ENCODE assay signal across 1 mouse cellular context in the genomic region with DNA sequence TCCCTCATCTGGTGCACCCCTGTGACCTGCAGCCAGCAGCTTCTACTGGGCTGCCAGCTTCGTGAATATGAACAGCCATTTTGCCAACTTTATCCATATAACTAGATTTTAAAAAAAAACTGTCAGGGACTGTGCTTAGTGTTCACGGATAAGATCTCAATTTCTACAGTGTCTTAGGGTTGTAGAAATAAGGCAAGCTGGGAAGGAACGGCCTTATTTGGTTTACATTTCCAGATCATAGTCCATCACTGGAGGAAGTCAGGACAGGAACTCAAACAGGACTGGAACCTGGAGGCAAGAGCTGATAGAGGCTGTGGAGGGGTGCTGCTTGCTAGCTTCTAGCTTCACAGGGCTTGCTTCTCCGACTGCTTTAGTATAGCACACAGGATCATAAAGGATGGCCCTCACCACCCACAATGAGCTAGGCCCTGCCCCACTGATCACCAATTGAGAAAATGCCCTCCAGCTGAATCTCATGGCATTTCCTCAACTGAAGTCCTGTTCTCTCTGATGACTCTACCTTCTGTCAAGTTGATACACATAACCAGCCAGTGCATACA.
TF ChIP-seq lines count a peak whose summit lies in the region.

No protein-coding gene starts in this region.

TF ChIP-seq in CH12.LX, 34 proteins besides CTCF, POLR2A, EP300 and RAD21 (continued from another document):
- no peak for TF ChIP-seq RCOR1 (conservative IDR thresholded peaks at IDR 0.05; ENCODE audit: low read depth, low read length)
- no peak for TF ChIP-seq NRF1 (IDR thresholded peaks at IDR 0.05; ENCODE audit: low read depth, low read length)
- no peak for TF ChIP-seq HCFC1 (IDR thresholded peaks at IDR 0.05; ENCODE audit: low read depth, low read length)
- no peak for TF ChIP-seq MAZ (IDR thresholded peaks at IDR 0.05; ENCODE audit: low read depth, low read length)
- TF ChIP-seq IRF4 (IDR thresholded peaks at IDR 0.05; ENCODE audit: low read depth, low read length): no peak
- TF ChIP-seq JUND (conservative IDR thresholded peaks at IDR 0.05; ENCODE audit: low read depth, low read length): no peak
- no peak for TF ChIP-seq GABPA (IDR thresholded peaks at IDR 0.05; ENCODE audit: insufficient replicate concordance, low read depth, low read length)
- TF ChIP-seq ZKSCAN1 (IDR thresholded peaks at IDR 0.05; ENCODE audit: borderline replicate concordance, low read depth, low read length): no peak
- TF ChIP-seq USF2 (conservative IDR thresholded peaks at IDR 0.05; ENCODE audit: low read depth, low read length): no peak
- TF ChIP-seq ZMIZ1 (IDR thresholded peaks at IDR 0.05; ENCODE audit: low read depth, low read length): no peak
- no peak for TF ChIP-seq MAFK (IDR thresholded peaks at IDR 0.05; ENCODE audit: insufficient replicate concordance, low read length)
TF ChIP-seq in CH12.LX: peak in this region for 0.
